Mouse (Mus musculus) heart, embryonic 10.5 days (tissue): ENCODE data around the gene Agbl4. TPM values are rescaled to one million over a fixed set of nuclear protein-coding genes. Genes with fewer than 3 reads are reported as not detected.

Experiments
- DNase-seq: peaks from one replicate; pipeline ENCODE4 v3.0.0-alpha.2; 2017; ENCODE audit warnings: low spot score
- H3K27ac ChIP-seq: fragments of 300-500 bp; sonication (generic); 2 replicates; pipeline ENCODE4 v1.5.1; 2016; ENCODE audit warnings: mild to moderate bottlenecking
- H3K27me3 ChIP-seq: fragments of 300-500 bp; sonication (generic); 2 replicates; pipeline ENCODE4 v1.6.1; 2016; ENCODE audit warnings: mild to moderate bottlenecking; ENCODE audit not compliant: poor library complexity, insufficient read depth, severe bottlenecking
- H3K36me3 ChIP-seq: fragments of 300-500 bp; sonication (generic); 2 replicates; pipeline ENCODE4 v1.6.1; 2016; ENCODE audit warnings: mild to moderate bottlenecking, moderate library complexity
- H3K4me1 ChIP-seq: fragments of 300-500 bp; sonication (generic); 2 replicates; pipeline ENCODE4 v1.6.1; 2016; ENCODE audit warnings: mild to moderate bottlenecking
- H3K4me3 ChIP-seq: fragments of 300-500 bp; sonication (generic); 2 replicates; pipeline ENCODE4 v1.5.1; 2016; ENCODE audit warnings: mild to moderate bottlenecking, moderate library complexity
- H3K9me3 ChIP-seq: fragments of 300-500 bp; sonication (generic); 2 replicates; pipeline ENCODE4 v1.6.1; 2016; ENCODE audit warnings: mild to moderate bottlenecking, moderate library complexity
- WGBS: fragments of 180-500 bp; shearing (Covaris S2); methylation state at CpG from one replicate; pipeline ENCODE4 v1.1.7; 2016; 5-methylcytosine and 5-hydroxymethylcytosine counted together
- polyA plus RNA-seq: library from polyadenylated mRNA; unstranded; fragments of >200 nt; fragmentation: Nextera tagmentation; extraction: Ambion mirVana; gene quantifications from 2 replicates; pipeline ENCODE4 v1.2.1, GENCODE M21; 2016

Gene Agbl4
- polyA plus RNA-seq, 1 experiment from 2014 or later, result 0.23 TPM

DNA sequence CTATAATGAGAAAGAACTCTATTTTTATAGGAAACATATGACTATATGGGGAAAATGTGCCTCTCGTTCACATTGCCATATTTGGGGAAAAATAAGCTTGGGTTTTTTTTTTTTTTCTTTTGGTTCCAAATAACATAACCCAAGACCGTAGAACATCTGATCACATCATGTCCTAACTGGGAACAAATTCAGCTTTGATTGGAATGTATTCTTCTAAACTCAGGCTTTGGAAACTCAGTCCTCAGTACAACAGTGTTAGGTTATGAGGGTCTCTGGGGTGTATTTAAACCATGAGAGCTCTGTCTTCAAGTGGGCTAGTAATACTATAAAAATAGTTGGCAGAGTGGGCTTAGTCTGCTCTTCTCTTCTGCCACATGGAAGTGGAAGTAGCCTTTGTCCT lies 1205.7 kb downstream of the Agbl4 start:
- Histone ChIP-seq H3K9me3 (no peaks in the 10 kb centered on the region), H3K4me3 (no peak overlapping the region), H3K36me3 (no peaks in the 10 kb centered on the region), H3K4me1 (0 out of 2 replicates have a peak, but pooled peaks cover 8% of the 10 kb centered on the region), H3K27me3 (no peaks in the 10 kb centered on the region), H3K27ac (no peak overlapping the region)
- 85% methylated on average over 2 of the region's 2 CpGs for WGBS
- no peak for DNase-seq

DNA sequence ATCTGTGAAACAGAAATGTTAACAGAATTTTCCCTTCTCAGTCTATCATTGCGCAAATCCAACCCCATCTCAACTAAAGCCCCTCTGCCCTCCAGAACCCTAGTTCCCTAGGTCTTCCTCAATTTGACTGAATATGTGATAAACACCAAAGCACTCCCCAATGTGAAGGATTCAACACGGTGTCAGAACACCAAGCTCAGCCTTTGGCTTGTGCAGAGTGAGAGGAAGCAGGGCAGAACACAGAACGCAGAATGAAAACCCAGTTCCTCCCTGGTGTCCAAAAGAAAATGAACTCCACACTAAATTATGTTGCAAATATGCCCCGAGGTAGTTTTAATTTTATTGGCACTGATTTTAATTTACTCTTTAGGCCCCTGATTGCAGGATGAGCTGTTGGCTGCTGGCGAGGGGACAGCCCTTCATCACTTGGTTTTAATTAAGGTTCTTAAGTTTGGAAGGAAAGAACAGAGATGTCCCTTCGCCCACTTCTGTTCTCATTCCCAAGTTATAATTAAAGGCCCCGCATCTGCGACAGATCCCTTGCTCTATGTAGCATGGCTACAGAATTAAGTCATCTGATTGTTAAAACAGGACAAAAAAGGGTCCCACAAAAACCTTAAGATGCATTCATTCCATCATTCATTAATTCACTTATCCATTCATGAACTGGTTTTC lies 1210.5 kb downstream of the Agbl4 start:
- 88% methylated on average over 8 of the region's 8 CpGs for WGBS
- no peaks in the 10 kb centered on the region for H3K36me3 ChIP-seq
- no peak for DNase-seq
- 0 out of 2 replicates have a peak, but pooled peaks cover 8% of the 10 kb centered on the region for H3K4me1 ChIP-seq
- no peaks in the 10 kb centered on the region for H3K27me3 ChIP-seq
- H3K9me3 ChIP-seq, result no peaks in the 10 kb centered on the region
- H3K4me3 ChIP-seq, result no peak overlapping the region
- H3K27ac ChIP-seq, result no peak overlapping the region

DNA sequence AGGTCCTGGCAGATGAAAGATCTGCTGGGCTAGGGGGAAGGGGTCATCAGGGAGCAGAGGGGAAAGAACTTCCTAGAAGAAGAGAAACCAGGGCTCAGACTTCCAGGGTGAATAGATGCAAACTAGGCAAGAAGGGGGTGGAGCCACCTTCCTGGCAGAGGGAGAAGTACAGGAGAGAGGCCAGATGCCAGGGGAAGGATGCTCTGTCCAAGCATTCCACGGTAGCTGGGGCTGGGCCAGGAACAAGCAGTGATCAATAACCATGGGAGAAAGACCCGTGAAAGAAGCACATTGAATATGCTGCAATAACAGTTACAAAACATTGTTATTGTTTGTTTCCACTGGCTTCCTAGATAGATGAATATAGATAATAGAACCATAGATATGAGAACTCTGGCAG lies 1224.4 kb downstream of the Agbl4 start:
- 56% methylated on average over 2 of the region's 2 CpGs for WGBS
- Histone ChIP-seq H3K27me3 (no peaks in the 10 kb centered on the region), H3K9me3 (no peaks in the 10 kb centered on the region), H3K4me1 (no peaks in the 10 kb centered on the region), H3K36me3 (no peaks in the 10 kb centered on the region), H3K4me3 (no peak overlapping the region), H3K27ac (no peak overlapping the region)
- no peak for DNase-seq

DNA sequence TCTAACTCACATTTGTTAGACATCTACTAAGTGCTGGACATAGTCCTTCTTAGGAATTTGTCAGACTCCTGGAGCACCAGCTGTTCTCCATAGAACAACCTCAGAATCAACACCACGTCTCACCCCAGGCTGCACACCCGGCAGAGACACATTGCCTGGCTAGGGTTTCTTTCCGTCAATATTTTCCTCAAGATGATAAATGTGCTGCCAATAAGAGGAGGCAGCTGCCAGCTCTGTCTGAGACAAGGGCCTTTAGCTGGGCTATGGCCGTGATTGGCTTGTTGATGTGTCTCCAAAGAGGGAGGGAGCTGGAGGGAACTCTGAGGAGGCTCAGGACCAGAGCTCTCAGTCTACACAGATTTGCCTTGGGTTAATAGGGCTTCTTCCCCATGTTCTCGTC lies 1227.5 kb downstream of the Agbl4 start:
- H3K27ac ChIP-seq, result no peak overlapping the region
- H3K36me3 ChIP-seq, result no peaks in the 10 kb centered on the region
- no peak for DNase-seq
- 66% methylated on average over 5 of the region's 5 CpGs for WGBS
- 0 out of 2 replicates have a peak, but pooled peaks cover 4% of the 10 kb centered on the region for H3K27me3 ChIP-seq
- H3K4me1 ChIP-seq, result no peaks in the 10 kb centered on the region
- H3K9me3 ChIP-seq, result no peaks in the 10 kb centered on the region
- H3K4me3 ChIP-seq, result no peak overlapping the region

DNA sequence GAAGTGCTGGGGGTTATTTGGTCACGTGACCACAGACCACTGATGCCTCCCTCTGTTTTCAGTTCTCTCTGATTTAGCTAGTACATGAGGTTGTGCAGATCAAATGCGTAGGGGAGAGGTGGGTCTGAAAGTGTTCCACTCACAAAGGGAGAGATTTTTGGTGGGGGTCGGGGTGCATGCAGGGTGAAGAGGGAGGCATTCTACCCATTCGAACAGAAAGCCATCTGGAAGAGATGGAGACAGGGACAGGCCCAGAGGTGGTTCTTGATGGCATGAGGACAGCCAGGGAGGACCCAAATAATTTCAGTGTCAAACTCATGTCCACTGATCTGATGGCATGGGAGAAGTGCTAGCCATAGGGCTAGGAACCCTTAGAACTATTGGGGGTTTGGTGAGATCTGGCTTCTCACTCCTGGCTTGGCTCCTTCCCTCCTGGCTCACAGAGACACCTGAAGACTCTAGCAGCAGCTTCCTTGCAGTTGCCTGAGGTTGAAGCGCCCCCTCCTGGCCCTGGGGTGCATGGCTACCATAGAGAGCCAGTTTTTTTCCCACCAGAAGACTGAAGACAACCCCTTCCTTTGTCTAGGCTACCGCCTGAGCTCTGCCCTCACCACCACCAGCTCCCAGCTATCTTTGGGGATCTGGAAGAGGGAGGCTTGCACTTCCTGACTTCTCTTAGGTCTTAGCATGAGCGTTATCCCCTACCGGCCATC lies 1228.8 kb downstream of the Agbl4 start:
- Histone ChIP-seq H3K27me3 (0 out of 2 replicates have a peak, but pooled peaks cover 4% of the 10 kb centered on the region), H3K4me3 (no peak overlapping the region), H3K36me3 (no peaks in the 10 kb centered on the region), H3K27ac (no peak overlapping the region), H3K9me3 (no peaks in the 10 kb centered on the region), H3K4me1 (no peaks in the 10 kb centered on the region)
- peak; percentile 84 for DNase-seq
- 36% methylated on average over 8 of the region's 8 CpGs for WGBS

DNA sequence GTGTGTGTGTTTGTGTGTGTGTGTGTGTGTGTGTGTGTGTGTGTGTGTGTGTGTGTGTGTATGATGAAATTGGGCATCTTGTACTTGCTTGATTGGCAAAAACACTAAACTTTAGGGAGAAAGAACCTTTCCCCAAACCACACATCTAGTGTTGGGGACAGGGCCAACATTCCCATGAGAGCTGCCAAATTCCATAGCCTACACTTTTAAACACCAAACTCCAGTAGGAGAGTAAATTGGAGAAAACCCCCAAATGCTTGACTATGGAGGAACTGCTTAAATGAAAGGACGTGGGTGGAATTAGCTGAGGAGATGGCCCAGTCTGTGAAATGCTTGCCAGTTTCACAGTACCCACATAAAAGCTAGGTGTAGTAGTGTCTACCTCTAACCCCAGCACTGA lies 1235.2 kb downstream of the Agbl4 start:
- Histone ChIP-seq H3K27ac (no peak overlapping the region), H3K36me3 (no peaks in the 10 kb centered on the region), H3K4me3 (no peak overlapping the region), H3K9me3 (no peaks in the 10 kb centered on the region), H3K27me3 (0 out of 2 replicates have a peak, but pooled peaks cover 2% of the 10 kb centered on the region), H3K4me1 (no peaks in the 10 kb centered on the region)
- DNase-seq, result no peak
- WGBS, result 89% methylated on average over 1 of the region's 1 CpGs

DNA sequence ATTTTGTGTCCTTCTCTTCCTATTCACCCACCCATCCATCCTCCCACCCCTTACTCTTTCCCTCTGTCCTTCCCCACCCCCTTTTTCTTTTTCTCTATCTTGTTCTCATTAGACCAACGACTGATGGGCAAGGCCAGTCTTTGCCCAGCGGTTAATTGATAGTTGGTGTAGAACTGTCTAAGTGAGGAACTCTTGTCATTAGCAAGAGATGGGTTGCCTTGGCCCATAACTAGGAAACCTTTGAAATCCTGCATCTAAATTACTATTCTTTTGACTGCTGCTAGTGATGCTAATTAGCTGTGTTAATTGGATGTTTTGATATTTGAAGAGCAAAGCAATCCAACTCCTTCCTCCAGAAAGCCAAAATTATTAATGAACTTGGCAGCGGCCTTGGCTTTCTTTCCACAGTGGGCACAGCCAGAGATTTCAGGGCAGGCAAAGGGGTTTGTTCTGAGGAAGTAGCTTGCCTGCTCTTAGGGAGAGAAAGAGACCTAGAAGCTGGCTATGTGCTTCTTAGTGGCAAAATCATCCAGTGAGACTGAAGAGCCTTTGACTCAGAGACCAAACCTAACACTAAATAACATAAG lies 1238.2 kb downstream of the Agbl4 start:
- Histone ChIP-seq H3K4me3 (no peak overlapping the region), H3K9me3 (no peaks in the 10 kb centered on the region), H3K4me1 (no peaks in the 10 kb centered on the region), H3K36me3 (no peaks in the 10 kb centered on the region), H3K27me3 (no peaks in the 10 kb centered on the region), H3K27ac (no peak overlapping the region)
- 78% methylated on average over 3 of the region's 3 CpGs for WGBS
- DNase-seq, result no peak

DNA sequence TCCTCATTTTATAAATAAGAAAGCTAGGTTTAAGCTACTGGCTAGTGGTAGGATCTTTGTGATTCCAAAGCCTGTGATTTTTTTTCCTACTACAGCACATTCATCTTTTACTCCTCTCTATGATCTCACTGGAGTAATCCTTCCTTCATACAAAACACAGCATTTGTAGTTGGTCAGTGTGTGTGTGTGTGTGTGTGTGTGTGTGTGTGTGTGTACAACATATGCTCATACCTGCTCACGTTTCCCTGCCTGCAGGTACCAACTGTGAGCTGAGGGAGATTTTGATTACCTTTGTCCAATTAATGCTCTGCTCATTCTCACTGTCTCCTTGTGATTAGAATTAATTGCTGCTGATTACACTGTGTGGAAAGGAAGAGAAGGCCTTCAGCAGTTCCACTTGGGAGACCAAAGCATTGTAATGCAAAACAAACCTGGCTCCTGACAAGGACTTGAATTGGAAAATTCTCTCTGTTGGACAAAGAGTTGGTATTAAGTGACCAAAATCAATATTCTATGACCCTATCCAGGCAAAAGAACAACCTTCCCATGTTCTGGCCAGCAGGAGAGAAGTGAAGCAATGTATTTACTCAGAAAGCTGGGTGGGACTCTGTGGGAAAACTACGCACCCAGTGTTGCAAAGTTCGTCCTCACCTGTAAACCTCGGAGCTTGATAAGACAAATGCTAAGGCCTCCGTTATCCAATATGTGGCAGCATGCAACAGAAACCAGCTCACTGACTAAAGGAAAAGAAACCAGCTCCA lies 1241.7 kb downstream of the Agbl4 start:
- DNase-seq, result no peak
- Histone ChIP-seq H3K27me3 (no peaks in the 10 kb centered on the region), H3K4me1 (no peaks in the 10 kb centered on the region), H3K4me3 (no peak overlapping the region), H3K27ac (no peak overlapping the region), H3K9me3 (no peaks in the 10 kb centered on the region), H3K36me3 (no peaks in the 10 kb centered on the region)
- WGBS, result 78% methylated on average over 5 of the region's 5 CpGs

DNA sequence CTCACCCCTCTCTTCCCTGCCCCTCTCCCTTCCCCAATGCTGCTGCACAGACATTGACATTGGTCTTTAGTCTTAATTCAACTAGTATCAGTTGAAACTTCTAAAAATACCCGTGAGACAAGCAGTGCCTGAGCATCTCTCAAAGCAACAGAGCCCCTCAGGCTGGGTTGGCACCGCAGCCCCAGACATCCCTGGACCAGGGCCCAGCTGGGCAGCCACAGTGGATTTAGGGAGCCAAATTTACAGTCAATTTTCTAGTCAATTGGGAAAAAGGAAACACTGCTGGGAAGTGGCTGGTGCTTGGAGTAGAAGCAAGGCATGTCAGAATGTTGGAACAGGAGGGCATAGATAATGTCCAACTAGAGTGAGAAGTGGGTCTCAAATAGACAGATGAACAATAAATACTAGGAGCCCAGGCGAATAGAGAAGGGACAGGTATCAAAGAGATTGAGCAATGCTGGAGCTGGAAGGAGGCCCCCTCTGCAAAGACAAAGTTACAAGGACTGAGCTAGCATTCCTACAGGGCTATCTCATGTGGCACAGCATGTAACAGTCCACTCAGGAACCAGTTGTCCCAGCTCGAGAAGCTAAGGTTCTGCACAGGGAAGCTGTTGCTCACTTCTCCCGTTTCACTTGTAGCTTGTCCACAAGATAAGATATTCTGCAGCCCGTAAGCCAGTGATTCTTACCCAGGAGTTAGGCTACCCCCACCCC lies 1247.8 kb downstream of the Agbl4 start:
- Histone ChIP-seq H3K27ac (no peak overlapping the region), H3K9me3 (no peaks in the 10 kb centered on the region), H3K27me3 (no peaks in the 10 kb centered on the region), H3K36me3 (no peaks in the 10 kb centered on the region), H3K4me1 (peaks cover 8% of the 10 kb centered on the region), H3K4me3 (peak overlapping the region; percentile 41)
- 43% methylated on average over 6 of the region's 6 CpGs for WGBS
- no peak for DNase-seq

DNA sequence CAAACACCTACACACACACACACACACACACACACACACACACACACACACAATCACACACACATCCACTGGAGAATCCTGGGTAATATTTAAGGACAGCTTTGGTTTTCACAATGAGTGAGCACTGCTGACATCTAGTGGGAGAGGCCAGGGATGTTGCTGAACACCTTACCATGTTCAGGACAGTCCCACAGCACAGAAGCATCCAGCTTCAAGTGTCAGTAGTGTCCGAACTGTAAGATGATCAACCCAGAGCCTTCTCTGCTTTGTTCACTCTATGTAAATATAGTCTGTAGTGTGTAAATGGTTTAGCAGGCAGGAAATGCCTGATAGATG lies 1248.3 kb downstream of the Agbl4 start:
- 44% methylated on average over 1 of the region's 1 CpGs for WGBS

DNA sequence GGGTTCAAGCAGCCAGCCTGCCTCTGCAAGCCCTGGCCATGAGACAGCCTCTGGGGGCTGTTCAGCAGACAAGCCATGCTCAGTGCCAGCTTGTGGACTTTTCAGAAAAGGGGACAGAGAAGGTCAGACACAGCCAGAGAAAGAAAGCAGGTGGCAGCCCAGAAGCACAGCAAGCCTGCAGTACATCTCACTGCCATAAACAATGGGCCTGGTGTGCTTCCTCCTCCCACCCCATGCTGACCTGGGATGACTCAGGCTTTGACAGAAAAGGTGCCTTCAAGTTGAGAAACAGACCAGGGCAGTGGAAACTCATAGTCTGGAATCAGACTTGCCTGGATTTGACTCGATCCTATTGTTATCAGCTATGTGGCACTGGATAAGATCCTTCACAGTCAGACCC lies 1256.0 kb downstream of the Agbl4 start:
- WGBS, result 31% methylated on average over 1 of the region's 1 CpGs
- no peak overlapping the region for H3K27ac ChIP-seq
- H3K36me3 ChIP-seq, result no peaks in the 10 kb centered on the region
- no peaks in the 10 kb centered on the region for H3K9me3 ChIP-seq
- DNase-seq, result no peak
- peaks cover 7% of the 10 kb centered on the region; the same call in 1 of the 2 replicates for H3K4me1 ChIP-seq
- no peaks in the 10 kb centered on the region for H3K27me3 ChIP-seq
- no peak overlapping the region for H3K4me3 ChIP-seq

More for the DNA sequence above, 1248.3 kb downstream of the Agbl4 start:
- DNase-seq, result no peak
- Histone ChIP-seq H3K4me3 (peak overlapping the region; percentile 41), H3K9me3 (no peaks in the 10 kb centered on the region), H3K4me1 (peaks cover 8% of the 10 kb centered on the region), H3K36me3 (no peaks in the 10 kb centered on the region), H3K27me3 (no peaks in the 10 kb centered on the region), H3K27ac (no peak overlapping the region)

DNA sequence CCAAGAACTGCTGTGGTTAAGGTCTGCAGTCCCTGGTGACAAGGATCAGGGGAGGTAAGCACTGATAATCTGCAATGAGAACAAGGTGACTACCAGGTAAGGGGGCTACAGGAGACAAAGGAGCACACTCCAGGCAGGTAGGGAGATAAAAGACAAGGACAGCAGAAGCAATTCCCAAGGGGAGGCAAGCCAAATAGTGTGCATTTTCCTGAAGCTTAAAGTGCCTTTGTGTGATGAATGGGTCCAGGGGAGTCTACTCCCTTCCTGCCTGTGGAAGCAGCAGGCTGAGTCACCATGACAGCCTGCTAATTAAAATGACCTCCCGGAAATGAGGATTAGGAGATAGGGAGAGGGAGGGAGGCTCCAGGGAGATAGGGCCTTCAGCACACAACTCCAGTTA lies 1266.3 kb downstream of the Agbl4 start:
- Histone ChIP-seq H3K4me3 (no peak overlapping the region), H3K27ac (0 out of 2 replicates have a peak overlapping the region, but pooled peaks have one; percentile 29), H3K36me3 (no peaks in the 10 kb centered on the region), H3K27me3 (no peaks in the 10 kb centered on the region), H3K9me3 (no peaks in the 10 kb centered on the region), H3K4me1 (peaks cover 4% of the 10 kb centered on the region; the same call in 1 of the 2 replicates)
- DNase-seq, result no peak
- 0% methylated on average over 1 of the region's 1 CpGs for WGBS
